In genomic region chr6:90710778-90711177, GRCm38 (mm10) we compare ENCODE assay signal across 15 mouse cellular contexts.
DNase-seq lines count a peak whose midpoint lies in the region; ATAC-seq and TF ChIP-seq lines count a peak whose summit lies in the region.
"Had no signal": no experiment of that assay in that cellular context is flagged by ENCODE, and none has a peak within 500 bp of the region (broad histone marks: within the 10 kb centered on the region; RNA-seq: fewer than 3 reads in every experiment).

No protein-coding gene starts in this region.

- no peak for DNase-seq in heart, embryonic 10.5 days (ENCODE audit: low spot score)
- no peak for DNase-seq in heart, adult 2 months
- no peak for DNase-seq in liver, postnatal 0 days
- no peak for DNase-seq in left cerebral cortex, postnatal 4 days
- DNase-seq: adrenal gland, postnatal 36 days; heart, postnatal 14 days; kidney, adult 11 months; kidney, postnatal 14 days; lung, postnatal 14 days; thymus, adult 18-20 months had no signal

- H3K4me3 ChIP-seq in heart, embryonic 10.5 days: no peak overlapping the region
- no peak overlapping the region for H3K4me3 ChIP-seq in heart, adult 2 months
- peak overlapping the region; percentile 7 for H3K4me3 ChIP-seq in megakaryocyte, embryonic 14.5 days (replicated peaks)
- H3K4me3 ChIP-seq in hindbrain, embryonic 13.5 days: no peak overlapping the region
- H3K4me3 ChIP-seq in liver, postnatal 0 days (ENCODE audit: low read depth, low read length): no peak overlapping the region

- H3K4me1 ChIP-seq in heart, embryonic 10.5 days: peaks cover 91% of the 10 kb centered on the region
- H3K4me1 ChIP-seq in heart, adult 2 months (ENCODE audit: control insufficient read depth, insufficient read depth, low read length): peaks cover 64% of the 10 kb centered on the region
- H3K4me1 ChIP-seq in megakaryocyte, embryonic 14.5 days: peaks cover 97% of the 10 kb centered on the region
- H3K4me1 ChIP-seq in hindbrain, embryonic 13.5 days (replicated peaks): peaks cover 93% of the 10 kb centered on the region
- peaks cover 91% of the 10 kb centered on the region for H3K4me1 ChIP-seq in liver, postnatal 0 days (ENCODE audit: insufficient read depth)

- no peaks in the 10 kb centered on the region for H3K27me3 ChIP-seq in heart, embryonic 10.5 days (ENCODE audit: insufficient read depth, poor library complexity, severe bottlenecking)
- H3K27me3 ChIP-seq in heart, adult 2 months (ENCODE audit: control insufficient read depth, insufficient read depth, low read length): no peaks in the 10 kb centered on the region
- H3K27me3 ChIP-seq in megakaryocyte, embryonic 14.5 days (replicated peaks): no peaks in the 10 kb centered on the region
- no peaks in the 10 kb centered on the region for H3K27me3 ChIP-seq in hindbrain, embryonic 13.5 days
- H3K27me3 ChIP-seq in liver, postnatal 0 days (ENCODE audit: insufficient read depth, low read length): no peaks in the 10 kb centered on the region
- H3K27me3 ChIP-seq: embryonic facial prominence, embryonic 13.5 days had no signal

- no peak overlapping the region for H3K4me2 ChIP-seq in hindbrain, embryonic 13.5 days
- peak overlapping the region; percentile 61; the same call in 1 of the 2 replicates for H3K4me2 ChIP-seq in liver, postnatal 0 days (ENCODE audit: low read depth, low read length)

- TF ChIP-seq CTCF in heart, adult 2 months (IDR thresholded peaks at IDR 0.05): no peak
- TF ChIP-seq CTCF in liver, postnatal 0 days (IDR thresholded peaks at IDR 0.05; ENCODE audit: low read depth): no peak

- no peak for TF ChIP-seq POLR2A in heart, adult 2 months (IDR thresholded peaks at IDR 0.05; ENCODE audit: insufficient read depth, low read depth, low read length)

- H3K9ac ChIP-seq in heart, adult 2 months (ENCODE audit: low read depth, low read length): no peak overlapping the region
- H3K9ac ChIP-seq in hindbrain, embryonic 13.5 days: no peak overlapping the region
- H3K9ac ChIP-seq in liver, postnatal 0 days (replicated peaks): peak overlapping the region; percentile 58

- intact Hi-C loops in heart, adult 2 months (cut with DNase I): no loop called here
- intact Hi-C loops in left cerebral cortex, postnatal 4 days (cut with DNase I): no loop called here

- H3K79me2 ChIP-seq in heart, adult 2 months (replicated peaks; ENCODE audit: control insufficient read depth, insufficient read depth, low read length): peaks cover 9% of the 10 kb centered on the region

- no peaks in the 10 kb centered on the region for H3K9me3 ChIP-seq in heart, embryonic 10.5 days
- no peaks in the 10 kb centered on the region for H3K9me3 ChIP-seq in megakaryocyte, embryonic 14.5 days
- no peaks in the 10 kb centered on the region for H3K9me3 ChIP-seq in hindbrain, embryonic 13.5 days
- no peaks in the 10 kb centered on the region for H3K9me3 ChIP-seq in liver, postnatal 0 days (ENCODE audit: low read length)
- H3K9me3 ChIP-seq: embryonic facial prominence, embryonic 13.5 days had no signal

- no peak for TF ChIP-seq EP300 in heart, adult 2 months (IDR thresholded peaks at IDR 0.05; ENCODE audit: insufficient read depth, low read depth, low read length)
- TF ChIP-seq EP300 in liver, postnatal 0 days (IDR thresholded peaks at IDR 0.05; ENCODE audit: low read depth): no peak

- WGBS in heart, embryonic 10.5 days: 85% methylated on average over 5 of the region's 5 CpGs
- WGBS in heart, adult 2 months: 70% methylated on average over 5 of the region's 5 CpGs
- 93% methylated on average over 5 of the region's 5 CpGs for WGBS in hindbrain, embryonic 13.5 days
- WGBS in liver, postnatal 0 days (ENCODE audit: insufficient replicate concordance): 66% methylated on average over 5 of the region's 5 CpGs

- no peak for ATAC-seq in megakaryocyte, adult 5-6 weeks (ENCODE audit: poor library complexity, severe bottlenecking)
- no peak for ATAC-seq in hindbrain, embryonic 13.5 days (ENCODE audit: low FRiP score)
- no peak for ATAC-seq in liver, postnatal 0 days
- ATAC-seq: CD4-positive, CD25-positive, alpha-beta regulatory T cell, adult 4 months had no signal

- H3K36me3 ChIP-seq in heart, embryonic 10.5 days: no peaks in the 10 kb centered on the region
- H3K36me3 ChIP-seq in heart, adult 2 months (ENCODE audit: control insufficient read depth, insufficient read depth, low read length): peaks cover 19% of the 10 kb centered on the region
- peaks cover 62% of the 10 kb centered on the region for H3K36me3 ChIP-seq in megakaryocyte, embryonic 14.5 days (replicated peaks; ENCODE audit: low read length)
- H3K36me3 ChIP-seq in hindbrain, embryonic 13.5 days: no peaks in the 10 kb centered on the region
- 0 out of 2 replicates have a peak, but pooled peaks cover 5% of the 10 kb centered on the region for H3K36me3 ChIP-seq in liver, postnatal 0 days (replicated peaks; ENCODE audit: insufficient read depth, low read length)
- H3K36me3 ChIP-seq: embryonic facial prominence, embryonic 13.5 days had no signal

- H3K27ac ChIP-seq in heart, embryonic 10.5 days: 0 out of 2 replicates have a peak overlapping the region, but pooled peaks have one; percentile 53
- H3K27ac ChIP-seq in heart, adult 2 months: no peak overlapping the region; the same call in 1 of the 2 replicates
- peak overlapping the region; percentile 81 for H3K27ac ChIP-seq in hindbrain, embryonic 13.5 days
- H3K27ac ChIP-seq in liver, postnatal 0 days (ENCODE audit: low read depth): peak overlapping the region; percentile 87
